Mouse (Mus musculus): Measurements from ENCODE around the gene Csf1.
A peak's percentile ranks its signal among the peaks of the same experiment; 100 is the strongest.
"Not testable (repeated sequence)": the region's sequence is repeated elsewhere in the genome, so short reads cannot be mapped to it uniquely, and the experiment has no call there.

The Csf1 gene

GRCm38 (mm10) chr3:107750775-107751540 is 9.3 kb downstream of the Csf1 start:
- DNase-seq (ENCODE audit: inconsistent age in 2 of 2, low spot score in 1 of 2): peak; percentile 71 to 87

GRCm38 (mm10) chr3:107749446-107749845 is 10.8 kb downstream of the Csf1 start:
- DNase-seq (ENCODE audit: inconsistent age in 2 of 2, low spot score in 1 of 2): peak in 1 of 2 experiments; percentile 19

- DNase-seq (ENCODE audit: inconsistent age in 2 of 2, low spot score in 1 of 2): no peak
These were observed 11.9 kb downstream of the Csf1 start for GRCm38 (mm10) chr3:107748260-107748955.

- DNase-seq (ENCODE audit: inconsistent age in 2 of 2, low spot score in 1 of 2): peak; percentile 32 to 66
These were observed 14.2 kb downstream of the Csf1 start for GRCm38 (mm10) chr3:107746026-107746425.

- peak in 1 of 2 experiments; percentile 47 for DNase-seq (ENCODE audit: inconsistent age in 2 of 2, low spot score in 1 of 2)
These were observed 16.6 kb downstream of the Csf1 start for GRCm38 (mm10) chr3:107743650-107744049.

- peak; percentile 34 to 58 for DNase-seq (ENCODE audit: inconsistent age in 2 of 2, low spot score in 1 of 2)
These were observed 17.2 kb downstream of the Csf1 start for GRCm38 (mm10) chr3:107743107-107743506.

- DNase-seq (ENCODE audit: inconsistent age in 2 of 2, low spot score in 1 of 2): no peak
These were observed 18.1 kb downstream of the Csf1 start for GRCm38 (mm10) chr3:107742071-107742710.

- DNase-seq (ENCODE audit: inconsistent age in 2 of 2, low spot score in 1 of 2): no peak
These were observed 18.9 kb downstream of the Csf1 start for GRCm38 (mm10) chr3:107741387-107741786.

GRCm38 (mm10) chr3:107740578-107741207 is 19.6 kb downstream of the Csf1 start:
- DNase-seq (ENCODE audit: inconsistent age in 2 of 2, low spot score in 1 of 2): peak; percentile 56 to 70

- DNase-seq (ENCODE audit: inconsistent age in 2 of 2, low spot score in 1 of 2): no peak
These were observed 20.3 kb downstream of the Csf1 start for GRCm38 (mm10) chr3:107739966-107740365.

GRCm38 (mm10) chr3:107739456-107739855 is 20.8 kb downstream of the Csf1 start:
- no peak for DNase-seq (ENCODE audit: inconsistent age in 2 of 2, low spot score in 1 of 2)

- no peak for DNase-seq (ENCODE audit: inconsistent age in 2 of 2, low spot score in 1 of 2)
These were observed 21.6 kb downstream of the Csf1 start for GRCm38 (mm10) chr3:107738620-107739019.

GRCm38 (mm10) chr3:107737609-107738190 is 22.6 kb downstream of the Csf1 start:
- no peak for DNase-seq (ENCODE audit: inconsistent age in 2 of 2, low spot score in 1 of 2)

- DNase-seq (ENCODE audit: inconsistent age in 2 of 2, low spot score in 1 of 2): not testable (repeated sequence)
These were observed 24.6 kb downstream of the Csf1 start for GRCm38 (mm10) chr3:107735620-107736019.

GRCm38 (mm10) chr3:107733329-107733728 is 26.9 kb downstream of the Csf1 start:
- DNase-seq (ENCODE audit: inconsistent age in 2 of 2, low spot score in 1 of 2): no peak

GRCm38 (mm10) chr3:107730236-107730635 is 30.0 kb downstream of the Csf1 start:
- DNase-seq (ENCODE audit: inconsistent age in 2 of 2, low spot score in 1 of 2): no peak

- DNase-seq (ENCODE audit: inconsistent age in 2 of 2, low spot score in 1 of 2): no peak
These were observed 31.8 kb downstream of the Csf1 start for GRCm38 (mm10) chr3:107728509-107728908.

GRCm38 (mm10) chr3:107715971-107716370 is 44.3 kb downstream of the Csf1 start:
- DNase-seq (ENCODE audit: inconsistent age in 2 of 2, low spot score in 1 of 2): no peak

GRCm38 (mm10) chr3:107714276-107714933 is 45.9 kb downstream of the Csf1 start:
- DNase-seq (ENCODE audit: inconsistent age in 2 of 2, low spot score in 1 of 2): no peak

- DNase-seq (ENCODE audit: inconsistent age in 2 of 2, low spot score in 1 of 2): no peak
These were observed 48.2 kb downstream of the Csf1 start for GRCm38 (mm10) chr3:107712081-107712480.
